Mouse (Mus musculus): ENCODE results near the gene Esrp2. TPM values are rescaled to one million over a fixed set of nuclear protein-coding genes. Genes with fewer than 3 reads are reported as not detected.

Esrp2 gene
- total RNA-seq, 4 experiments from 2014 or later, result not detected

- peak; percentile 59 to 65 for DNase-seq (ENCODE audit: low spot score in 2 of 2)
Measured at GRCm38 (mm10) chr8:106147868-106148565, 11.2 kb upstream of the Esrp2 start.

- no peak for DNase-seq (ENCODE audit: low spot score in 2 of 2)
Measured at GRCm38 (mm10) chr8:106146014-106146413, 9.2 kb upstream of the Esrp2 start.

- DNase-seq (ENCODE audit: low spot score in 2 of 2), result no peak
Measured at GRCm38 (mm10) chr8:106145331-106145730, 8.6 kb upstream of the Esrp2 start.

GRCm38 (mm10) chr8:106140769-106141168 is 4.0 kb upstream of the Esrp2 start:
- DNase-seq (ENCODE audit: low spot score in 2 of 2), result peak; percentile 65 to 68

GRCm38 (mm10) chr8:106140191-106140590 is 3.4 kb upstream of the Esrp2 start:
- DNase-seq (ENCODE audit: low spot score in 2 of 2), result peak in 1 of 2 experiments; percentile 1

- DNase-seq (ENCODE audit: low spot score in 2 of 2), result peak in 1 of 2 experiments; percentile 2
Measured at GRCm38 (mm10) chr8:106138616-106139015, 1.8 kb upstream of the Esrp2 start.

- peak in 1 of 2 experiments; percentile 10 for DNase-seq (ENCODE audit: low spot score in 2 of 2)
Measured at GRCm38 (mm10) chr8:106137906-106138477, 1.2 kb upstream of the Esrp2 start.

- DNase-seq (ENCODE audit: low spot score in 2 of 2), result no peak
Measured at GRCm38 (mm10) chr8:106137218-106137905, 588 bp upstream of the Esrp2 start.

- no peak for DNase-seq (ENCODE audit: low spot score in 2 of 2)
Measured at GRCm38 (mm10) chr8:106135672-106136071, 1.1 kb downstream of the Esrp2 start.

GRCm38 (mm10) chr8:106134751-106135571 is 1.8 kb downstream of the Esrp2 start:
- DNase-seq (ENCODE audit: low spot score in 2 of 2), result no peak

GRCm38 (mm10) chr8:106133946-106134345 is 2.8 kb downstream of the Esrp2 start:
- no peak for DNase-seq (ENCODE audit: low spot score in 2 of 2)

- no peak for DNase-seq (ENCODE audit: low spot score in 2 of 2)
Measured at GRCm38 (mm10) chr8:106133526-106133925, 3.2 kb downstream of the Esrp2 start.

GRCm38 (mm10) chr8:106132356-106132755 is 4.4 kb downstream of the Esrp2 start:
- DNase-seq (ENCODE audit: low spot score in 2 of 2), result no peak

GRCm38 (mm10) chr8:106131488-106132222 is 5.1 kb downstream of the Esrp2 start:
- DNase-seq (ENCODE audit: low spot score in 2 of 2), result no peak

GRCm38 (mm10) chr8:106131021-106131420 is 5.8 kb downstream of the Esrp2 start:
- DNase-seq (ENCODE audit: low spot score in 2 of 2), result no peak

- DNase-seq (ENCODE audit: low spot score in 2 of 2), result no peak
Measured at GRCm38 (mm10) chr8:106130505-106130904, 6.3 kb downstream of the Esrp2 start.

- no peak for DNase-seq (ENCODE audit: low spot score in 2 of 2)
Measured at GRCm38 (mm10) chr8:106129997-106130396, 6.8 kb downstream of the Esrp2 start.

GRCm38 (mm10) chr8:106129232-106129930 is 7.4 kb downstream of the Esrp2 start:
- no peak for DNase-seq (ENCODE audit: low spot score in 2 of 2)

- no peak for DNase-seq (ENCODE audit: low spot score in 2 of 2)
Measured at GRCm38 (mm10) chr8:106127882-106128410, 8.8 kb downstream of the Esrp2 start.

GRCm38 (mm10) chr8:106127054-106127453 is 9.7 kb downstream of the Esrp2 start:
- DNase-seq (ENCODE audit: low spot score in 2 of 2), result no peak

Measured in gastrocnemius, adult 8-10 months (tissue).